Mouse (Mus musculus) liver, embryonic 14.5 days (tissue): Measurements from ENCODE around the gene Tpte.

Experiments
- CTCF ChIP-seq: IDR thresholded peaks from 2 replicates; pipeline ENCODE4 v1.5.1; 2016; ENCODE audit warnings: antibody characterized with exemption, low read depth, control low read depth
- EP300 ChIP-seq: IDR thresholded peaks from 2 replicates; pipeline ENCODE4 v1.6.1; 2016; ENCODE audit warnings: antibody characterized with exemption, low read depth

GRCm38 (mm10) chr8:22249080-22249479, 34.2 kb upstream of the Tpte start:
- TF ChIP-seq CTCF: no peak
- TF ChIP-seq EP300: no peak
